Mouse (Mus musculus) kidney, adult 9 months (tissue): ENCODE measurements at regions not wholly inside any gene's neighbourhood (a gene's known extent, or its start where the extent isn't known, plus 50 kb on each side); places are given as distances from the start of the nearest gene placed in this dataset.

Experiments
- DNase-seq: peaks from one replicate; pipeline ENCODE4 v3.0.0; 2022

DNA sequence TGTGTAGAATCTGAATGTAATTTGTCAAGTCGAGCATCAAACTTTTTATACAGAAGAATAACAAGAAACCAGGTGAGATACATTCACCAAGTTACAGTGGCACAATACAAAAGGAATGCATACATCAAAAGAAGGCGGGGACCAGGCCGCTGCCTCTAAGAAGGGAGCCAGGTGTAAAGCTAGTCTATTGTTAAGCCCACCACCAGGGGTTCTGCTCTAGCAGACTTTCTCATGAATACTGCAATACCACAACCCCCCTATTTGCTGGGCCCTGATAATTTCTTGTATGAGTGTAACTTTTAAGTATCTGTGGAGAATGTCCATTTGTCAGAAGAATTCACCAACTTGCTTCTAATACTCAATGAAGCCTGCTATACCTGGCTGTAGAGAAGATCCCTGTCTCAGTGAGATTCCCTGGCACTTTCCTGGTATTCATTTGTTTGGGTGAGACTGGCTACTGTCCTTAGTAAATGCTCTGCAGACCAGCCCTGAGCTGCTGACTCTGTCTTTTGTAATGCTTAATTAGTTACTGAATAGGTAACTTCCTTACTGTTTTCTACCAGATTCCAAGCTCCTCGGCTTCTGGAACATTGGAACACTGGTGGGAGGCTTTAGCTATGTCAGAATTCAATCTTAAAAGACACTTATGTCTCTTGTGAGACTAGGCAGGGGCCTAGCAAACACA, 335.7 kb downstream of the Tbl1xr1 start:
- peak; percentile 7 for DNase-seq

DNA sequence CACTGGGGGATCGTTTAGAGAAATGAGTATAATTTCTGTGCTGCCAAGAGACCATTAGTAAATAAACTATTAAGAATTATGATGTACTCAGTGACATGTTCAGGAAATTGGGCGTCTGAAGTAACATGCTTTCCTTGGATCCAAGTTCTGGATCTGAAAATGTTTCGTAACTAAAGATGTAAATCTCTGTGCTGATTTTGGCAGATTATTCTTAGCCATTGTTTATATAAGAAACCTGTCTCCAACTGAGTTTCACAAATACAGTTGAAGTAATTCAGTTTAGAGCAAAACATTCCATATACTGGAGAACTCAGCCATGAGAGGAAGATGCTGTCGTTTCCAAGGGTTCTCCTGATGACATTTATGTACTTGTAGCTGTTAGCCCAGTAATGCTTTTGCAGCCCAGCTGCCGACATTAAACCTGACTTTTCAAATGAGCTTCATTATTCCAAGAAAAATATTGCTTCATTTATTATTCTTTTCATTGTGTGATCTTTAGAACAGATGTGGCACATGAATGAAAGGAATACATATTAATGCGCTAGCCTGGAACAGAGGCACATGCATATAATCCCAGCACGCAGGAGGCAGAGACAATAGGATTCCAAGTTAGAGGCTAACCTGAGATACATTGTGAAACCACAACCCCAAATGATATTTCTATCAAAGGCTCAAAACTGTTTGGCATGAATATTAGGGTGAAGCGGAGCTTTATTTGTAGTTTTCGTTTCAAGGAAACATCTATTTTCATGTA, 361.8 kb downstream of the Tbl1xr1 start:
- DNase-seq, result no peak

DNA sequence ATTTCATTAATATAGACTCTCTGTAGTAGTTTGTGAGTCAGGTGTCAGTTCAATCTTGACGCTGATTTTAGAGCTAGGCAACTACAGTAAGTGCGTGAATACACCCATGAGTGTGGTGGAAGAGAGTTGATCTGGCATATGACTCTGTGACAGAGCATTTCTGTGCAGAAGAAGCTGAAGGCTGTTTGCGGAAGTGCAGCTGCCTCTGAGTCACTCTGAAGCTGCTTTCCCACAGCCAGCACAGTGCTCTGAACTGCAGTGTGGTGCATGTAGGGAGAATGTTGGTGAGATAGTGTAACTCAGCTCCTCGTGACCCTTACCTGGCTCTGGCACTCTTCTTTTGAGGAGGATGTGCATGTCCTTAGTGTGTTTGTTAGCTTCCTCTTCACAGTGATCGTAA, 394.1 kb downstream of the Tbl1xr1 start:
- no peak for DNase-seq

DNA sequence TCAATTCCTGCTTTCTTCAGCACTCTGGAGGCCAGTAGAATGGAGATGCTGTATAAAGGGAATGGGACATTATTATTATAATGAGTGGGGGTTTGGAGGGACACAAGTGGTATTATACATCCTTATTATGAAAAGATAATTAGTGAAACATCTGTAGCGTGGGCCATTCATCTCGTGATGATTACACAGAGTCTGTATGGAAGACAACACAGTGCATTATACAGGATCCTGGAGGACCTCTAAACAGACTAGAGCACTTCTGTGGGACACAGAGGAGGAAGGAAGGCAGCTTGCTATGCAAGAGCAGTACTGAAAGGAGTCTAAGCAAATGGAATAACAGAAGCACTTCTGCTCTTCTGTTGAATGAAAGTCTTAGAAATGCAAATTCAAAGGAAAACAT, 416.1 kb downstream of the Tbl1xr1 start:
- DNase-seq, result no peak
